Mouse (Mus musculus) E14TG2a.4 (cell line): ENCODE measurements around the gene Nmnat2.
A peak's percentile ranks its signal among the peaks of the same experiment; 100 is the strongest.

Experiments used
- H3K27me3 ChIP-seq: 2 replicates; pipeline ENCODE4 v1.6.1; 2014; ENCODE audit warnings: low read length, control low read depth; ENCODE audit not compliant: insufficient read depth
- H3K36me3 ChIP-seq: 2 replicates; pipeline ENCODE4 v1.6.1; 2014; ENCODE audit warnings: low read length, control low read depth; ENCODE audit not compliant: insufficient read depth
- H3K4me1 ChIP-seq: replicated peaks from 2 replicates; pipeline ENCODE4 v1.6.1; 2014; ENCODE audit warnings: low read depth, low read length, control low read depth
- H3K4me3 ChIP-seq: replicated peaks from 2 replicates; pipeline ENCODE4 v1.5.1; 2014; ENCODE audit warnings: mild to moderate bottlenecking, low read length
- H3K9me3 ChIP-seq: 2 replicates; pipeline ENCODE4 v1.6.1; 2014; ENCODE audit warnings: low read length, control low read depth
- CTCF ChIP-seq: conservative IDR thresholded peaks from 2 replicates; pipeline ENCODE4 v1.5.1; 2014; ENCODE audit warnings: low read length
- NANOG ChIP-seq: IDR thresholded peaks from 2 replicates; pipeline ENCODE4 v1.6.1; 2014; ENCODE audit warnings: borderline replicate concordance, low read length, mixed read lengths
- POU5F1 ChIP-seq: IDR thresholded peaks from 2 replicates; pipeline ENCODE4 v1.6.1; 2014; ENCODE audit warnings: low read length, borderline replicate concordance

Gene Nmnat2

GRCm38 (mm10) chr1:152972957-152973356 is 18.2 kb downstream of the Nmnat2 start:
- peaks cover 44% of the 10 kb centered on the region for H3K9me3 ChIP-seq
- peaks cover 4% of the 10 kb centered on the region for H3K27me3 ChIP-seq
- no peak for TF ChIP-seq POU5F1
- TF ChIP-seq CTCF = no peak
- TF ChIP-seq NANOG = no peak
- peaks cover 11% of the 10 kb centered on the region; the same call in 1 of the 2 replicates for H3K36me3 ChIP-seq
- no peak overlapping the region for H3K4me3 ChIP-seq
- H3K4me1 ChIP-seq = peaks cover 29% of the 10 kb centered on the region

- Histone ChIP-seq H3K4me1 (peaks cover 29% of the 10 kb centered on the region), H3K9me3 (peaks cover 49% of the 10 kb centered on the region), H3K27me3 (peaks cover 4% of the 10 kb centered on the region), H3K36me3 (peaks cover 11% of the 10 kb centered on the region; the same call in 1 of the 2 replicates), H3K4me3 (no peak overlapping the region)
- no peak for TF ChIP-seq NANOG
- TF ChIP-seq POU5F1 = no peak
- no peak for TF ChIP-seq CTCF
Observed at GRCm38 (mm10) chr1:152973421-152973820, 18.6 kb downstream of the Nmnat2 start.

- Histone ChIP-seq H3K9me3 (peaks cover 53% of the 10 kb centered on the region), H3K4me1 (peaks cover 29% of the 10 kb centered on the region), H3K36me3 (peaks cover 11% of the 10 kb centered on the region; the same call in 1 of the 2 replicates), H3K27me3 (peaks cover 4% of the 10 kb centered on the region), H3K4me3 (no peak overlapping the region)
- TF ChIP-seq NANOG (no peak), POU5F1 (0 out of 2 replicates have a peak, but pooled peaks have one; percentile 25), CTCF (no peak)
Observed at GRCm38 (mm10) chr1:152973861-152974260, 19.1 kb downstream of the Nmnat2 start.

DNA sequence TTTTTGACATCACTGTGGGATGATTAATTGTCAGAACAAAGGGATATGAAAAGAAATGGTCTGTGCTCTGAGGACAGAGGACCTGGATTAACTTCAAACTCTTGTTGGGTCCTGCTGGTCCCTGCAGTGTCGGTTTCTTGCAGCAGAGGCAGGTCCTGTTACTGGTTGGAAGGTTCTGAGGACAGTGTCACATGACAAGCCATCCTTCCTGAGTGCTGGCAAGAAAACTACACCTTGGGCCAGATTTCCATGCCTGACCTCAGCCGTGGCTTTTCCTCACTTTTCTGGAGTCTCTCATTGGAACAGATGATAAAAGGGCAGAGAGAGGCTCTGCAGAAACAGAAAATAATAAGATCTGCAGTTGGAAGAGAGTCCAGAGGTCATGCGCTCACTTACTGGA is 20.4 kb downstream of the Nmnat2 start:
- H3K9me3 ChIP-seq = peaks cover 60% of the 10 kb centered on the region
- no peak for TF ChIP-seq CTCF
- TF ChIP-seq NANOG = no peak
- no peak for TF ChIP-seq POU5F1
- H3K4me3 ChIP-seq = no peak overlapping the region
- H3K4me1 ChIP-seq = peaks cover 29% of the 10 kb centered on the region
- H3K27me3 ChIP-seq = peaks cover 4% of the 10 kb centered on the region; the same call in 1 of the 2 replicates
- peaks cover 11% of the 10 kb centered on the region; the same call in 1 of the 2 replicates for H3K36me3 ChIP-seq

- peaks cover 11% of the 10 kb centered on the region for H3K4me1 ChIP-seq
- no peak overlapping the region for H3K4me3 ChIP-seq
- H3K27me3 ChIP-seq = no peaks in the 10 kb centered on the region
- TF ChIP-seq NANOG (no peak), CTCF (no peak), POU5F1 (no peak)
- H3K36me3 ChIP-seq = peaks cover 11% of the 10 kb centered on the region; the same call in 1 of the 2 replicates
- H3K9me3 ChIP-seq = peaks cover 49% of the 10 kb centered on the region
Observed at GRCm38 (mm10) chr1:152978700-152979099, 23.9 kb downstream of the Nmnat2 start.

GRCm38 (mm10) chr1:152983416-152983815 is 28.6 kb downstream of the Nmnat2 start:
- Histone ChIP-seq H3K9me3 (peaks cover 32% of the 10 kb centered on the region), H3K4me1 (no peaks in the 10 kb centered on the region)

DNA sequence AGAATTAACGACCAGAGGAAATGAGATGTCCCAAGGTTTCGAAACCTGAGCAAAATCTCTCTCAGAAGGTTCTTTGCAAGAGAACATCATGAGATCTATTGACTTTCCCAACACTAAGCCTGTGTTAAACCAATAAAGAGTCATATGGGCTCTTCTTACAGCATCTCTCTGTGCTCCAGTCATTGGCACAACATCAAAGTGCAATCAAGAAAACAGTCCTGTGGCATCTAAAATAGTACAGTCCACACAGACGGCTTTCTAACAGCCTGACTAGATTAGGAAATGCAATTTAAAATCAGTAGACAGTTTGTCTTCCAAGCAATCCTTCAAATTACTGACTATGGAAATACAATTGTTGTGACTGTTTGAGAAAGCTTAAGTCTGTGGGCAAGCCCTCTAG is 32.2 kb downstream of the Nmnat2 start:
- H3K9me3 ChIP-seq = peaks cover 21% of the 10 kb centered on the region
- peaks cover 16% of the 10 kb centered on the region for H3K4me1 ChIP-seq
- H3K36me3 ChIP-seq = no peaks in the 10 kb centered on the region
- TF ChIP-seq CTCF = no peak
- TF ChIP-seq NANOG = no peak
- TF ChIP-seq POU5F1 = no peak
- no peak overlapping the region for H3K4me3 ChIP-seq
- H3K27me3 ChIP-seq = no peaks in the 10 kb centered on the region

More at GRCm38 (mm10) chr1:152983416-152983815, 28.6 kb downstream of the Nmnat2 start:
- no peaks in the 10 kb centered on the region for H3K36me3 ChIP-seq
- no peak for TF ChIP-seq NANOG
- TF ChIP-seq CTCF = no peak
- no peak for TF ChIP-seq POU5F1
- H3K27me3 ChIP-seq = no peaks in the 10 kb centered on the region
- no peak overlapping the region for H3K4me3 ChIP-seq

GRCm38 (mm10) chr1:152990067-152990466 is 35.3 kb downstream of the Nmnat2 start:
- Histone ChIP-seq H3K27me3 (no peaks in the 10 kb centered on the region), H3K4me1 (peaks cover 39% of the 10 kb centered on the region), H3K36me3 (no peaks in the 10 kb centered on the region), H3K4me3 (no peak overlapping the region), H3K9me3 (peaks cover 19% of the 10 kb centered on the region)
- no peak for TF ChIP-seq CTCF
- TF ChIP-seq POU5F1 = no peak
- no peak for TF ChIP-seq NANOG

- Histone ChIP-seq H3K4me1 (peaks cover 39% of the 10 kb centered on the region), H3K4me3 (no peak overlapping the region), H3K36me3 (no peaks in the 10 kb centered on the region), H3K27me3 (no peaks in the 10 kb centered on the region), H3K9me3 (no peaks in the 10 kb centered on the region)
- no peak for TF ChIP-seq CTCF
- peak; percentile 29; the same call in 1 of the 2 replicates for TF ChIP-seq NANOG
Observed at GRCm38 (mm10) chr1:152992271-152993134, 37.7 kb downstream of the Nmnat2 start.
